Mouse (Mus musculus): Measurements from ENCODE around the gene Ccr10.
"Not testable (repeated sequence)": the region's sequence is repeated elsewhere in the genome, so short reads cannot be mapped to it uniquely, and the experiment has no call there.

The Ccr10 gene

DNA sequence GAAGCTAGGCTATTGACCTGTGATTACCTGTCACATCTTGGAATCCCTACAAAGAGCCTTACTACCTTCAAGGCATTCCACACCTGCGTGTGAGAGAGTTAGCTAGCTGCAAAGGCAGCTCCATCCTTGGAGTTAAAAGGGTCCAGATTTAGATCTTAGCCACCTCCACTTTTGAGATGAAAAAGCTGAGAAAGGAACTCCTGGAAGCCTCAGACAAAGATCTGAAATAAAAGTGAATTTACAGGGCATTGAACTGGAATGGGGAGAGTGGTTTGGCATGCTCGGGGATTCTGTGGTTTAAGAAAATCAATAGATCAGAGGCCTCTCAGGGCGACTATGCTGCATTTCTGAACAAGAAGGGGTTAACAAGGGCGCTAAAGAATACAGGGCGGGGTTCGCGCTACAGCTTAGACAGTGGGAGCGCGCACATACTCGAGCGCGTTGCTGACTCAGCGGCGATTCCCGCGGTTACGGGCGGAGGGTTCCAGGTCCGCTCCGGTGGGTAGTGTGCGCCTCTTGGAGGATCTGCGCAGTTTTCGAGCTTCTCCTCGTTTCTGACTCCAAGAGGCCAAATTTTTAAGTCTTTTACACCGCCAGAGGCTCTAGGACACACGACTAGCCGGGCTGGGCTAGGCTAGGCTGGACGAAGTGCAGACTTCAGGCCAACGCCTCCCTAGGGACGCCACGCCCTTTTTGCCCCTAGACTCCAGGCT, 3.4 kb downstream of the Ccr10 start:
- peak; percentile 63 for DNase-seq (ENCODE audit: low read depth)

DNA sequence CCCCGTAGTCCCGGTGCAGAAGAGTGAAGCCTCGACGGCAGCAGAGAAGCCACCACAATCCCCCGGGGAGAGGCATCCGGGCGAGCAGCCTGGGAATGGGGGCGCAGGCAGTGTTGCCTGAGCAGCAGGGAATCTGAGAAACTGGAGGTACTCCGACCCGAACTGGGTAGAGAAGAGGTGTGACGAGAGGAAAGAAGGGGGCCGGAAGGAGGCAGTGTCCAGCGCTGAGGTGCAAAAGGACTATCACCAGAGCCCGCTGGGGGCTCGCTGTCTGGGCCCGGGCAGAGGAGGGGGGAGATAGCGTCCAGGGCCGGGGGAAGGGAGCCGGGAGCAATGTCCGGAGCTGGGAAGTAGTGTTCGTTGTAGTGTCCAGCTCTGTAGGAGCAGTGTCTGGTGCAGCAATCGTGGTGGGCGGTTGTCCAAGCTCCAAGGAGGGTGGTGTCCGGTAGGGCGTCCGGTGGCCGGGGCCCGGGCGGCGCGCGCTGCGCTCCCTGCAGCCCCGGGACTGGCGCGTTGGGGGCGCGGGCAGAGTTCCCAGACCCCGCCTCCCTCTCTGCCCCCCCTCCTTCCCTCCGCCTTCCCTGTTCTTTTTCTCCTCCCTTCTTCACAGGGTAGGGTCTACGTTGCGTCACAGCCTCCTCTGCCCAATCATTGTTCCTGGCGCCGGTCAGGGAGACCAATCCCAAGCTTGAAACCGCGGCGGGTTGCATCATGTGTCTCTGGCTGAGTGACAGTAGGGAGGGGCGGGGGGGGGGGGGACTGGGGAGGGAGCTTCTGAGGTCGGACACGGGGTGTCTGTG, 4.2 kb downstream of the Ccr10 start, which contains the start of gene Plekhh3:
Gene Plekhh3 (minus strand): TSS at position 541 of the 800 bp plus-strand sequence.
- peak; percentile 89 for DNase-seq (ENCODE audit: low read depth)

DNA sequence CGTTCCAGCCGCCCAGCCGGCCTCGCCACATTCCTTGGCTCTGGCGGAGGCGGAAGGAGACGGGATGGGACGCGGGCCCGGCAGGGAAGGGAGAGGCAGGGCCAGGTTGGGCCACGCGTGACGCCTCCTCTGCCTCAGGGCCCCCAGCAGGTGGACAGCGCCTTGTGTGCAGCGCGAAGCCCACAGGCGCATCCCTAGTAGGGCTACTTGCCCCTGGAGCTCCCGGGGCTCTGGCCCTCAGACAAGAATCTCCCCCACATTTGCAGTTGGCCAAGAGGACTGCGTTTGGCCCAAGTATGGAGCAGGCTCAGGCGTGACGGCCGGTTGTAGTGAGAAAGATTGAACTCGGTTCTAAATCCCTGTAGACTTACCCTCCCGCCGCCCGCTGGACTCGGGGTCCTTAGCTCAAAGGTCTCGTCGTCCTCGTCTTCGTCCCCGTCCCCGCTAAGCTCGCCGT, 4.9 kb downstream of the Ccr10 start, which contains the start of gene Cntnap1:
Gene Cntnap1 (plus strand): TSS at position 170 of the 457 bp plus-strand sequence.
- DNase-seq (ENCODE audit: low read depth): no peak

DNA sequence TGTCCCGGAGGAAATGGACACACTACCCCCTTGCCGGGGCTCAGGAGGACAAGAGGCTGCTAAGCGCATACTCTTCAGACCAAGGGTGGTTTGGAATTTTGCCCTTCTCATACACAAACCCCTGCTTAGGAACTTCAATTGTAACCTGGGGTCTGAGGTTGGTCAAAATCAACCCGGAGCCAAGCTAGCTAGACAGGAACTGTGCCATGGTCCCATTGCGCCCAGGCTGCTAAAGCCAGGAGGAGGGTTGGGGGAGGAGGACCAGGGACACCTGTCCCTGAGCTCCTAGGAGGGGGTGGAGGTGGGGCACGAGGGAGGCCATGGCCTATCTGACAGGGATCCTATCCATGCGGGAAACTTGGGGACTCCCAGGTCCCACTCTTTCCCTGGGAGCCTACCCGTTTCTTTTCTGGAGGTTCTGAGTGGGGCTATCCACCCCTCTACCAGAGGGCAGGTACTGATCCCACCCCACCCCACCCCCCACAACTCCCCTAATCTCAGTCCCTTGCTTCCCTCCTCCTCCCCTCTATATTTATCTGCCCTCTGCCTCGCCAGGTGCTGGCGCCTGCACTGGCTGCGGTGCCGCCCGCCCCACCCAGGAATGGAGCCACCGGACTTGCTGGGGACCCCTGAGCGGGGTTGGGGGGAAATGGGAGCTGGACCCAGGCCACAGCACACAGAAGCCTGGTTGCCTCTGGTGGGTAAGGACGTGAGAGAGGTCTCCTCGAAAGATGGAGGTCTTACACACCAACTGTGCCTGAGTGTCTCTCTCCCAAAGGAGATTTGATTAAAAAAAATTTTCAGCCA, 5.7 kb downstream of the Ccr10 start:
- no peak for DNase-seq (ENCODE audit: low read depth)

DNA sequence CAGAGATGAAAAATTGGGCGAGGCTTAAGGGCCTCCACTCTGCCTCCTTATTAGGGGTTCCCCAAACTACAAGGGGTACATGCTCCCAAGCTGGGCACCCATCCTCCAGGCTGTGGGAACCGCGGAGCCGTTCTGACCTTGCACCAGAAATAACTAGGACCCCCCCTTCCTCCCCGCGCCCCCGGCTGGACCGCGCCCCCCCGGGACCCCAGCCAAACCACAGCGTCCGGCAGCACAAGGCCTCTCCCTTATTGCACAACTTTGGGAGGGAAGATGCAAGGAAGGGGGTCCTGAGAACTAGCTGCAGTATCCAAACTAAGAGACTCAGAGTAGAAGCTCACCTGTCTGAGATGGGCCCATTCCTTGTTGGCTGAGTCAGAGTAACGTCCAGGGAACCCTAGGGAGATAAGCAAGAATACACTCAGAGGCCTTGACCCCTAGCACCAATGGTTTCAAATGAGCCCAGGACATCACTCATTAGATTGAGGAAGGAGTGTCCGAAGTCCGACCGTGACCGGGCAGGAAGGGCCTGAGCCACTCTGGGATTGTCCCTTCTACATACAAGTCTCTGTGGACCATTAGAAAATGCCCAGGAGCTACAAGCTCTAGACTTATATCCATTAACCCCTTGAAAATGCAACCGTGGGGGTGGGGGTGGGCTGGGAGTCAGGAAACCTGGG, 6.8 kb downstream of the Ccr10 start:
- no peak for DNase-seq (ENCODE audit: low read depth)

DNA sequence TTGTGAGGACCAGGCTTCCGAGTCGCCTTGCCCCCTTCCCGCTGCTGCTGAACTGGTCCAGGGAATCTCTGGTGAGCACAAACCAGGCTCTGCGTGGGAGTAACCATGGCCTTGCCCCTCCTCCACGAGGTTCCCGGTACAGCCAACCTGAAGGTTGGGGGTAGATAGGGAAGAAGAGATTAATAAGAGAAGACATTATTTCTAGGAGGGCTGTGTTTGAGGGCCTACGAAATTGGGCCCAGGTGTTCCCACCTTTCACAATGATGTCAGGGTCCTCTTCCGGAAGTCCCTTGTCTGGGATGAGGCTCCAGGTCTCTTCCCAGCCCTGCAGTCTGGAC, 7.3 kb downstream of the Ccr10 start:
- DNase-seq (ENCODE audit: low read depth): no peak

DNA sequence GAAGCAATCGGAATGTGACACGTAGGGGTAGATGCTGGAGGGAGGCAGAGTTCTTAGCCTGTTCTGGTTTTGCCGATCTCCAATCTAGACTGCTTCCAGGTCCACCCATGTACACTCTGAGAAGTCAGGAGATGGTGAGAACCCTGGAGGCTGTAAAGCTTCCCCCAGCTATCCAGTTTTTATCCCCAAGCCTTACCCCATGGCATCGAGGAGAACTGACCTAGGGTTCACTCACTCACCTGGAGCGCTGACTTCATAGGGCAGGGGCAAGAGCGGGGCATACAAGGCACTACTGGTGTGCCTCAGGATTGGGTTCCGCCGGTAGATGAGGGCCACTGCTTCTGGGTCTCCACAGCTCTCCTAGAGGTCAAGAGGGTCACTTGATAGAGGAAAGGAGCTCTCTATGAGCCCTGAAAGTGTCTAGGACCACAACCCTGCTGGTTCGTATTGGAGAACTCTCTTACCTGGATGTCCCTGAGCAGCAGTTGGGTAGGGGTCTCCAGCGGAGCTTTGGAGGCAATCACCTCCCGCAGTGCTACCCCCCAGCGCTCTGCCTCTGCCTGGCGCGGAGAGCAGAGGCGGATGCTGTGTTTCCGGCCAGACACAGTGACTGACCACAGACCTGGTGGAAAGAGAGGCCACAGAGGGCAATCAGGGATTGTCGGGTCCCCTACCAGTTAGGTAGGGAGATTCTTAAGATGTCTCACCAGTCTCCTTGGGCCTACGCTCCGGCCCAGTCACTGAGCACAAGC, 7.9 kb downstream of the Ccr10 start:
- DNase-seq (ENCODE audit: low read depth): no peak

DNA sequence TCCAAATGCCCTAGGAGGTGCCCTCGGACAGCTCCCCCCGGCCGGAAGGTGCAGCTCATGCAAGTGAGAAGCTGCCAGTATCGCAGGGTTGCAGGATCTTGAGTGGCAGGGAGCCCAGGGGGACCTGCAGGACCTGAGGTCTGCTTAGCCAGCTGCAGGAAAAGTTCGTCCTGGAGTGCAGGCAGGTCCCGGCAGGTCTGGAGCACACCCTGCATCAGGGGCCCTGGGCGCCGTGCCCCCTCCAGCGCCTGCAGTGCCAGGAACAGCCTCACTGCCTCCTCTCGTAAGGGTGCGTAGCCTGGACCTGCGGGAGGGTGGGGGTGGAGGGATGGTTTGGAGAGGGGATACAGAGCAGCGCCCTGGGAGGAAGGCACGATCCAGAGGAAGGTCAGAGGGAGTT, 8.9 kb downstream of the Ccr10 start:
- DNase-seq (ENCODE audit: low read depth): no peak

DNA sequence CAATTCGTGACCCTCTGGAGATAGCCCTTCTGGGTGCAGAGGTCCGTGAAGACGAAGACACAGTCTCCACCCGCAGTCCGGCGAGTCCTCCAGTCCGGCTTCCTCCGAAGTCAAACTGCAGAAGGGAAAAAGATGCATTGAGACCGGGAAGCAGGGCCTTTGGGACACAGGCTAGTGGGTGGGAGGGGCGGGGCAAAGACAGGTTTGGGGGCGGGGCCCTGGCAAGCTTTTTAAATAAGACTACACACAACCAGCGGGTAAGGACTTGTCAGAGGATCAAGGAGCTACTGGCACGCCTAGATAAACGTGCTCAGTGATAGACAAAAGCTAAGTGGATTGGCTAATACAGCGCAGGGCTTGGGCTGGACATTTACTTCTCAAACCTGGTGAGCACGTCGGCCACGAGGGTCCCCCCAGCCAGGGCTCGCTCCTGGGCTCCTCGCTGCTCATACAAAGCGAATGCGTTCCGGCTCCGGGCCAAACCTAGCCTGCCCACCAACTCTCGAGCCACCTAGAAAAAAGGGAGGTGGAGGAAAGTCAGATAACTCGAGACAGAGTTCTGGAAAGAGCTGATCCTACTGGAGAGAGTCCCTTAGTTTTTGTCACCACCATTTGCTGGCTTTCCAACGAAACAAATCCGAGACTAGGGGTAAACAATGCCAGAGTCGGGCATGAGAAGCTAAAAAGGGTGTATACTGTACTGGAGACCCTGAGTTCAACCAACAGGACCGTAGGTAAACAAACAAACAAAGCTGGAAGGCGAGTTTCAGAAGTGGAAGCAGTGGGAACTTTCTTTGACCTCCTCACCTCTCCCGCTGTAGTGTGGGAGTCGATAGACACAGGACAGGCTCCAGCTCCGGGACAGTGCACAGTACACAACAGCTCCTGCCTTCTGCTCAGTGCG, 10.3 kb downstream of the Ccr10 start:
- no peak for DNase-seq (ENCODE audit: low read depth)

DNA sequence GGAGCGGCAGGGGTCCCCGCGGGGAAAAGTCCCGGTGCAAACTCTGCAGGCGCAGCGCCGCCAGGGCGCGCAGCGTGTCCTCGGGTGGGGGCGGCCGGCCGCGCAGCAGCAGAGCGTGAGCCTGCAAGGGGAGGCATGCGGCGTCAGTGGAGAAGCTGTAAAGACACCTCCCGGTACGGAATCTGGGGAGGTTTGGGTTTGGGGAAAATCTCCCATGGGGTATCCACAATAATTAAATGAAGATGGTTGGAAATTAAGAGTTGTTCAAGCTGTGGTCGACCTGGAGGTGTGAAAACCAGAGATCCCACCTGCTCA, 10.9 kb downstream of the Ccr10 start:
- no peak for DNase-seq (ENCODE audit: low read depth)

DNA sequence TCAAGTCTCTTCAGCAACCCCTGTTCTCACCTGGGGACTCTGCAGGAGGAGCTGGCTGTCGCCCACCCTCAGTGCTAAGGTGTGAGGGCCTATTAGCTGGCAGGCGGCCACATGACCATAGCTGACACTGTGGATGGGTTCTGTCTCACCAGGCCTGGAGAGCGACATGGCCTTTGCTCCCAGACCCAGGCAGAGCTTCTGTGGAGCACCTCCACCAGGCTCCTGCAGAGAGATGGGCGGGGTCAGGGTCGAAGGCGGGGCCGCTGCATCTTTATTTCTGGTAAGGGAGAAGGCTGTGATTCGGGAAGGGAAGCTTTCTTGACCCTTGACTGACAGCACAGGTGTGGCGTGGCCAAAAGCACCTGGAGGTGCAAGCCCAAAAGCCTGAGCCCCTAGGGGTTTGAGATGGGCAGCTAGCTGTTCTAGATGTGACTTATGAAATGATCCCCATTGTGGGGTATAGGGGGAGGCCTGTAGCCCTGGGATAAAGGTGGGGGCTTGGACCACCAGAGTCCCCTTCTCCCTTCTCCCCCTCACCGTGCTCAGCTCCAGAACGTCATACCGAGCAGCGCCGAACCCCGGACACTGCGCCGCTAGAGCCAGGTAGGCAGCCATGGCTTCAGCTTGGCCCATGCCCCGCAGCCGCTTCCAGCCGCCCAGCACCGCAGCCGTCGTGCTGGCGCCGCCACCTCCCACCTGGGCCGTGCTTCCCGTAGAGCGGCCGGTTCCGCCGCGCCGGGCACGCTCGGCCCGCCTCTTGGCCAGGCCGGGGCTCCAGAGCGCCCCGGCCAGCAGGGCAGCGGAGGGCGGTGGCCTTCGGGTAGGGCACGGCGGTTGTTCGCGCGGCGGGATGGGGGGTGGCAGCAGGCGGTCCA, 11.5 kb downstream of the Ccr10 start:
- DNase-seq (ENCODE audit: low read depth): no peak

DNA sequence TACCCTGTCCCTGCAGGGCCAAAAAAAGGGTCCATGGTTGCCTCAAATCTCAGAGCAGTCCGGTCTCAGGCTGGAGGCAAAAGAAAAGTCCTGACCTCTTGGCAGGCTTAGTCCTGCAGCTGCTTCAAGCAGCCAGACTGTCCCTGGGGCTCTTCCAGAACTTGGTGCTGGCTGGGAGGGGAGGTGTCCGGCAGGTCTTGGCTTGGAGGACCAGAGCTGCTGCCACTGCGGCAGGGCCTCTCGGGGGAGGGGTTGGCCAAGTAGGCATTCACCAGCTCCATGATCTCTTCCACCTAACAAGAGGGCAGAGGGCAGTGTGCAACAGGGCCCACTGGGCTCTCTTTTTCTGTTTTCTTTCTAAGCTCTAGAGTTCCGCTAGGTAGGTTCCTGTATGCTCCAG, 12.5 kb downstream of the Ccr10 start:
- DNase-seq (ENCODE audit: low read depth): no peak

DNA sequence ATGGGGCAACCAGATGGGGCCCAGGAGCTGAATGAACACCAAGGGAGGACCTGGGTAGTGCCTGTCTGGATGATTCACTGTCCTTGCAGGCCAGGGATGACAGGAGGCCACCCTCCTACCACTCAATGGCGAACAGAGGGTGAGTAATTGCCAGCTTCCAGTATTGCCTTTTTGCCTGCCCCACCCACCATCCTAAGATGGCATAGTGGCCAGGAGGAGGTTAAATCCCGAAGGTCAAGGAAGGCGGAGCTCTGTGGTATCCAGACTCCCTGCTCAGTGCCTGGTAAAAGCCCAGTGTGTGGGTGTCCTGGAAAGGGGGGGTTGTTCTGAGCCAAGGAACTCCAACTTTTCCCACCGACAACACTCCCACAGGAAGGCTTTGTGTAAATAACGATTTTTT, 12.9 kb downstream of the Ccr10 start:
- no peak for DNase-seq (ENCODE audit: low read depth)

DNA sequence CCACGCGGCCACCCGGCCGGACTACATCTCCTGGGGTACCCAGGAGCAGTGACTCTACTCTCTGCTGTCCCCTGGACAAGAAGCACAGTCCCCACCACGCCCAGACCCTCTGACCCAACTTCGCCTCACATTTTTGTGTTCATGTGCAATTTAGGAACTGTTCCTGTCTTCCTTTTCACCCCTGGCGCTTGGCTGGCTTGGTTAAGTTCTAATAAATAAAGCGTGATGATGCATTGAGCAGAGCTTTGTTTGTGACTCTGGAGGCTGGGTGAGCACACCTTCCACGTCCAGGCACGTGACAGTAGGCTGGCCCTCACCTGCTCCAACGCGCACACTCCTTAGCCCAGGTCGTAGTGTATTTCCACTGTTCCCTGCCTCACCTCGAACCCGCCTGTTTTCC, 13.7 kb downstream of the Ccr10 start:
- no peak for DNase-seq (ENCODE audit: low read depth)

DNA sequence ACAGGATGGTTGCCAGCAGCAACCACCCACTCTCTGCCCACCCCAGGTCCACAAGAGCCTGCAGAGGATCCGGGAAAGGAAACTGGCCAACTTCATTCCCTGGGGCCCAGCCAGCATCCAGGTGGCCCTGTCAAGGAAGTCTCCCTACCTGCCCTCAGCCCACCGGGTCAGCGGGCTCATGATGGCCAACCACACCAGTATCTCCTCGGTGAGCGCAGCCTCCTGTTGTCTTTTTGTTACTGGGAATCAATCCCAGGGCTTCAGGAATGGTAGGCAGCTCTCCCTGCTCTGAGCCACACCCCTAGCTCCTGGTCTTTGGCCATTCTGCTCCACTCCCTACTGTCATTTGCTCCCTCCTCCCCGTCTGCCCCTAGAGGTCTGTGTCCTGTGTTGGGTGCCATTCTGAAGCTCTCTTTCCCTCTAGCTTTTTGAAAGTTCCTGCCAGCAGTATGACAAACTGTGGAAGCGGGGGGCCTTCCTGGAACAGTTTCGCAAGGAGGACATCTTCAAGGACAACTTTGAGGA, 14.2 kb downstream of the Ccr10 start:
- DNase-seq (ENCODE audit: low read depth): not testable (repeated sequence)

DNA sequence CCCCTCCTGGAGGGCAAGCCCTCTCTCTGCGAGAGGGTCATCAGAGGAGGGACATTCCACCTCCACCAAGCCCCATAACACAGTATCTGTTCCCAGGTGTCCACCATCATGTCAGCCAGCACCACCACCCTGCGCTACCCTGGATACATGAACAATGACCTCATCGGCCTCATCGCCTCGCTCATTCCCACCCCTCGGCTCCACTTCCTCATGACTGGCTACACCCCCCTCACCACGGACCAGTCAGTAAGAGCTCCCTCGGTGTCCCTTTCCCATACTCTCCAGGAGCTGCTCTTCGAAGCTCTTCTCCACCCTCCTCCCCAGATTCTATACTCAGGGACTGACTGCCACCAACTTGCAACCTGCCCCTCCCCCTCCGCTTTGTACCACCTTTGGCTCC, 15.1 kb downstream of the Ccr10 start:
- DNase-seq (ENCODE audit: low read depth): not testable (repeated sequence)

DNA sequence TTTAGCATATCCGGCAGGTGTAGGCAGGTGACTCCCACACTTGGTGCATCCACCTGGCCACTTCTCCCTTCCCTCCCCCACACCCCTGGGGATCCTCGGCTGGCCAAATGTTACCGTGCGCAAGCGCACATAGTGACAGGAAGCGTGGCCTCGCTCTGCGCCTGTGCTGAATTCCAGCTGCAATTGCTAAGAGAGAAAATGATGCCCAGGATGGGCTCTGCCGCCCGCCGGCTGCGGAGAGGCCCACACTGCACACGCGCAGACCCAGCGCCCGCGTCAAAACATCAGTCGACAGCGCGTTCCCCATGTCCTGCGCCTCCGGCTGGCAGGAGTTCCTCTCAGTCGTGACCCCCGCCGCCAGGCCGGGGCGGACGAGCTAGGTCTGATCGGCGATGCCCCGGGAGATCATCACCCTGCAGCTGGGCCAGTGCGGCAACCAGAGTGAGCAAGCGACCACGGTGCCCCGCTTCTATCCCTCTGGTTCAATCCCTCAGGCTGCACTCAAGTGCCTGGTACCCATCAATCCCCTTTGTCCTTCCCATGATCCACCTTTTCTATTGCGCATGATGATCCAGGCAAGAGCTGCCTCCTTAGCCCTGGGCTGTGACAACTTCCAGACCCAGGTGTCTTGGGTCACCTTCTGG, 19.4 kb downstream of the Ccr10 start, which contains the start of gene Tubg2:
Gene Tubg2 (plus strand): TSS at position 180 of the 644 bp plus-strand sequence.
- no peak for DNase-seq (ENCODE audit: low read depth)

DNA sequence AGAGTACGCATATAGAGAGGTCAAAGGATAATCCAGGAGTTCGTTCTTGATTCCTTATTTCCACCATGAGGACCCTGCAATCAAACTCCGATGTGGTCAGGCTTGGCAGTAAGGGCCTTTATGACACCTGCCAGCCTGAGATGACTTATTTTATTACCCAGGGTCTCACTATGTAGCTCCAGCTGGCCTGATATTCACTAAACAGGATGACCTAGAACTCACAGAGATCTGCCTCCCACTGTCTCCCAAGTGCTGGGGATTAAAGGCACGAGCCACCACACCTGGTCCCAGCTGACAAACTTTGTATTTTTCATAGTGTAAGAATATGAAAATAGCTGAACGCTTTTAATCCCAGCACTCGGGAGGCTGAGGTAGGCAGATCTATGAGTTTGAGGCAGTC, 20.1 kb downstream of the Ccr10 start:
- DNase-seq (ENCODE audit: low read depth): no peak

DNA sequence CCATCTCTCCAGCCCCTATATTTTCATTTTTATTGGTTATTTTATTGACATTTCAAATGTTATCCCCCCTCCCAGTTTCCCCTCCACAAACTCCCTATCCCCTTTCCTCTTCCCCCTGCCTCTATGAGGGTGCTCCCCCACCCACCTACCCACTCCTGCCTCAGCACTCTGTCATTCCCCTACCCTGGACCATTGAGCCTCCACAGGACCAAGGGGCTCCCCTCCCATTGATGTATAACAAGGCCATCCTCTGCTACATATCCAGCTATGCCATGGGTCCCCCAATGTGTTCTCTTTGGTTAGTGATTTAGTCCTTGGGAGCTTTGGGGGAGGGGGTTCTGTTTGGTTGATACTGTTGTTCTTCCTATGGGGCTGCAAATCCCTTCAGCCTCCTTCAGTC, 20.6 kb downstream of the Ccr10 start:
- no peak for DNase-seq (ENCODE audit: low read depth)
